In genomic region chr6:48435706-48436349, GRCm38 (mm10) we compare ENCODE assay signal across 19 mouse cellular contexts. TPM values are rescaled to one million over a fixed set of nuclear protein-coding genes. Genes with fewer than 3 reads are reported as not detected.
DNase-seq lines count a peak whose midpoint lies in the region; ATAC-seq lines count a peak whose summit lies in the region.
"Had no signal": no experiment of that assay in that cellular context is flagged by ENCODE, and none has a peak within 500 bp of the region (broad histone marks: within the 10 kb centered on the region; RNA-seq: fewer than 3 reads in every experiment).

No protein-coding gene starts in this region.

- no peak overlapping the region for H3K4me3 ChIP-seq in embryonic facial prominence, embryonic 13.5 days
- H3K4me3 ChIP-seq in embryonic facial prominence, embryonic 10.5 days = no peak overlapping the region
- no peak overlapping the region for H3K4me3 ChIP-seq in embryonic facial prominence, embryonic 15.5 days (replicated peaks)
- H3K4me3 ChIP-seq in midbrain, embryonic 15.5 days = no peak overlapping the region
- H3K4me3 ChIP-seq: erythroblast, embryonic 14.5 days; hindbrain, embryonic 10.5 days; left cerebral cortex, adult 2 months; limb, embryonic 13.5 days; midbrain, embryonic 10.5 days; neural tube, embryonic 12.5 days had no signal

- peaks cover 59% of the 10 kb centered on the region for H3K4me1 ChIP-seq in embryonic facial prominence, embryonic 13.5 days
- peaks cover 52% of the 10 kb centered on the region for H3K4me1 ChIP-seq in embryonic facial prominence, embryonic 10.5 days
- peaks cover 55% of the 10 kb centered on the region for H3K4me1 ChIP-seq in embryonic facial prominence, embryonic 15.5 days
- H3K4me1 ChIP-seq in midbrain, embryonic 15.5 days = peaks cover 15% of the 10 kb centered on the region

- ATAC-seq in embryonic facial prominence, embryonic 13.5 days (ENCODE audit: insufficient number of reproducible peaks, insufficient read depth, low FRiP score, low TSS enrichment, low read depth) = no peak
- ATAC-seq in embryonic facial prominence, embryonic 15.5 days (ENCODE audit: insufficient number of reproducible peaks, low FRiP score, low TSS enrichment, low read depth) = no peak
- ATAC-seq in midbrain, embryonic 15.5 days (replicated peaks) = no peak
- ATAC-seq: forebrain, embryonic 16.5 days had no signal

- no peak for DNase-seq in embryonic facial prominence, embryonic 10.5 days (ENCODE audit: low spot score)
- DNase-seq in NIH3T3 (ENCODE audit: low read depth) = peak; percentile 38
- peak; percentile 44 for DNase-seq in kidney, postnatal 14 days
- DNase-seq in heart, adult 18-20 months = no peak
- DNase-seq in spleen, postnatal 14 days (ENCODE audit: low spot score in 2 of 2) = no peak
- DNase-seq: cerebellum, postnatal 10 days; embryo, embryonic 11 days; gastrocnemius, postnatal 14 days; thymus, adult 2 months had no signal

- 86% methylated on average over 5 of the region's 5 CpGs for WGBS in embryonic facial prominence, embryonic 13.5 days
- WGBS in embryonic facial prominence, embryonic 10.5 days = 86% methylated on average over 5 of the region's 5 CpGs
- 83% methylated on average over 5 of the region's 5 CpGs for WGBS in embryonic facial prominence, embryonic 15.5 days
- WGBS in midbrain, embryonic 15.5 days = 83% methylated on average over 5 of the region's 5 CpGs

- H3K36me3 ChIP-seq in embryonic facial prominence, embryonic 13.5 days = peaks cover 48% of the 10 kb centered on the region
- H3K36me3 ChIP-seq in embryonic facial prominence, embryonic 10.5 days (replicated peaks) = peaks cover 40% of the 10 kb centered on the region
- H3K36me3 ChIP-seq in embryonic facial prominence, embryonic 15.5 days = peaks cover 35% of the 10 kb centered on the region
- H3K36me3 ChIP-seq in midbrain, embryonic 15.5 days (replicated peaks) = 0 out of 2 replicates have a peak, but pooled peaks cover 2% of the 10 kb centered on the region

- no peaks in the 10 kb centered on the region for H3K9me3 ChIP-seq in embryonic facial prominence, embryonic 13.5 days
- no peaks in the 10 kb centered on the region for H3K9me3 ChIP-seq in embryonic facial prominence, embryonic 10.5 days
- no peaks in the 10 kb centered on the region for H3K9me3 ChIP-seq in embryonic facial prominence, embryonic 15.5 days (replicated peaks)
- no peaks in the 10 kb centered on the region for H3K9me3 ChIP-seq in midbrain, embryonic 15.5 days
- H3K9me3 ChIP-seq: hindbrain, embryonic 10.5 days; limb, embryonic 13.5 days; midbrain, embryonic 10.5 days; neural tube, embryonic 12.5 days had no signal

- peaks cover 26% of the 10 kb centered on the region for H3K27me3 ChIP-seq in embryonic facial prominence, embryonic 13.5 days
- H3K27me3 ChIP-seq in embryonic facial prominence, embryonic 10.5 days (replicated peaks; ENCODE audit: low read depth, poor library complexity, severe bottlenecking) = peaks cover 52% of the 10 kb centered on the region
- no peaks in the 10 kb centered on the region for H3K27me3 ChIP-seq in embryonic facial prominence, embryonic 15.5 days
- H3K27me3 ChIP-seq in midbrain, embryonic 15.5 days (replicated peaks) = peaks cover 20% of the 10 kb centered on the region

- H3K27ac ChIP-seq in embryonic facial prominence, embryonic 13.5 days = peak overlapping the region; percentile 22; the same call in 1 of the 2 replicates
- H3K27ac ChIP-seq in embryonic facial prominence, embryonic 10.5 days (replicated peaks) = no peak overlapping the region
- H3K27ac ChIP-seq in embryonic facial prominence, embryonic 15.5 days (replicated peaks) = 0 out of 2 replicates have a peak overlapping the region, but pooled peaks have one; percentile 2
- no peak overlapping the region for H3K27ac ChIP-seq in midbrain, embryonic 15.5 days
- H3K27ac ChIP-seq: hindbrain, embryonic 10.5 days; left cerebral cortex, adult 2 months; limb, embryonic 13.5 days; midbrain, embryonic 10.5 days; neural tube, embryonic 12.5 days had no signal

- H3K9ac ChIP-seq in embryonic facial prominence, embryonic 13.5 days = no peak overlapping the region
- no peak overlapping the region for H3K9ac ChIP-seq in embryonic facial prominence, embryonic 15.5 days
- no peak overlapping the region for H3K9ac ChIP-seq in midbrain, embryonic 15.5 days
- H3K9ac ChIP-seq: limb, embryonic 13.5 days; neural tube, embryonic 12.5 days had no signal

- H3K4me2 ChIP-seq in embryonic facial prominence, embryonic 13.5 days = no peak overlapping the region
- H3K4me2 ChIP-seq in embryonic facial prominence, embryonic 15.5 days (replicated peaks) = no peak overlapping the region
- no peak overlapping the region for H3K4me2 ChIP-seq in midbrain, embryonic 15.5 days
- H3K4me2 ChIP-seq: limb, embryonic 13.5 days; neural tube, embryonic 12.5 days had no signal

RNA-seq across cellular contexts. Expression of gene Zfp467, which starts 9.8 kb away (rescaled TPM):
- 30.2 and 31.6 TPM in 2 replicates for polyA plus RNA-seq in embryonic facial prominence, embryonic 13.5 days (2015; fragmentation: Nextera tagmentation; extraction: Ambion mirVana)
- polyA plus RNA-seq in embryonic facial prominence, embryonic 10.5 days (2016; fragmentation: Nextera tagmentation; extraction: Ambion mirVana) = 12.8 and 16.8 TPM in 2 replicates
- 28.5 and 29.5 TPM in 2 replicates for polyA plus RNA-seq in embryonic facial prominence, embryonic 15.5 days (2015; fragmentation: Nextera tagmentation; extraction: Ambion mirVana)
- total RNA-seq in heart, adult 18-20 months (2021) = 10 to 100 TPM; 10.2 to 11.3 TPM
- 28.9 and 33.8 TPM in 2 replicates for polyA plus RNA-seq in midbrain, embryonic 15.5 days (2015; fragmentation: Nextera tagmentation; extraction: Ambion mirVana)

RNA-seq across cellular contexts. Expression of gene Sspo, which starts 12.2 kb away (rescaled TPM):
- polyA plus RNA-seq in embryonic facial prominence, embryonic 13.5 days (2015; fragmentation: Nextera tagmentation; extraction: Ambion mirVana) = 0.25 and 0.46 TPM in 2 replicates
- 0.71 and 1.2 TPM in 2 replicates for polyA plus RNA-seq in embryonic facial prominence, embryonic 10.5 days (2016; fragmentation: Nextera tagmentation; extraction: Ambion mirVana)
- 0.25 and 0.51 TPM in 2 replicates for polyA plus RNA-seq in embryonic facial prominence, embryonic 15.5 days (2015; fragmentation: Nextera tagmentation; extraction: Ambion mirVana)
- under 1 TPM; 0.22 to 0.23 TPM for total RNA-seq in heart, adult 18-20 months (2021)
- polyA plus RNA-seq in midbrain, embryonic 15.5 days (2015; fragmentation: Nextera tagmentation; extraction: Ambion mirVana) = 0.40 and 0.46 TPM in 2 replicates
- polyA plus RNA-seq: erythroblast, embryonic 14.5 days had no signal

RNA-seq across cellular contexts. Expression of gene Krba1, which starts 40.4 kb away (rescaled TPM):
- polyA plus RNA-seq in embryonic facial prominence, embryonic 13.5 days (2015; fragmentation: Nextera tagmentation; extraction: Ambion mirVana) = 25.8 and 28.0 TPM in 2 replicates
- polyA plus RNA-seq in embryonic facial prominence, embryonic 10.5 days (2016; fragmentation: Nextera tagmentation; extraction: Ambion mirVana) = 25.4 and 26.5 TPM in 2 replicates
- 21.9 and 22.6 TPM in 2 replicates for polyA plus RNA-seq in embryonic facial prominence, embryonic 15.5 days (2015; fragmentation: Nextera tagmentation; extraction: Ambion mirVana)
- 10 to 100 TPM; 14.4 to 18.6 TPM for total RNA-seq in heart, adult 18-20 months (2021)
- 31.5 and 33.3 TPM in 2 replicates for polyA plus RNA-seq in midbrain, embryonic 15.5 days (2015; fragmentation: Nextera tagmentation; extraction: Ambion mirVana)

Comparison
In these comparisons a context has a peak if more than half of its experiments do, and no peak if none do; other contexts are left out.
1. H3K27ac ChIP-seq: peak in embryonic facial prominence, embryonic 13.5 days (single experiment) and embryonic facial prominence, embryonic 15.5 days (single experiment); none in embryonic facial prominence, embryonic 10.5 days (single experiment) and midbrain, embryonic 15.5 days (single experiment).
2. DNase-seq: peak in NIH3T3 (single experiment) and kidney, postnatal 14 days (single experiment); none in embryonic facial prominence, embryonic 10.5 days (single experiment), heart, adult 18-20 months (0 of 2) and spleen, postnatal 14 days (0 of 2).